Mouse (Mus musculus) ES-E14 (cell line): ENCODE measurements at regions not wholly inside any gene's neighbourhood (a gene's known extent, or its start where the extent isn't known, plus 50 kb on each side); places are given as distances from the start of the nearest gene placed in this dataset.

Source experiments
- DNase-seq: peaks from one replicate; pipeline ENCODE4 v3.0.0-alpha.2; 2013; ENCODE audit warnings: low read depth, low spot score
- H3K27ac ChIP-seq: 2 replicates; pipeline ENCODE4 v1.5.1; 2012; ENCODE audit warnings: low read depth, mild to moderate bottlenecking, low read length, moderate library complexity, mixed read lengths; ENCODE audit not compliant: poor library complexity, insufficient read depth, severe bottlenecking
- H3K36me3 ChIP-seq: 2 replicates; pipeline ENCODE4 v1.6.1; 2012; ENCODE audit warnings: mild to moderate bottlenecking, low read length, moderate library complexity, mixed read lengths; ENCODE audit not compliant: control insufficient read depth, poor library complexity, insufficient read depth, severe bottlenecking
- H3K4me1 ChIP-seq, 2 experiments: fragments of 150-350 bp in 1 of 2; sonication (generic) in 1 of 2; 2 replicates each; pipeline ENCODE4 v1.6.1; 2012; ENCODE audit warnings: low read length in 2 of 2, mild to moderate bottlenecking in 1 of 2, mixed read lengths in 1 of 2; ENCODE audit not compliant: control insufficient read depth in 2 of 2, insufficient read depth in 2 of 2, poor library complexity in 1 of 2
- H3K4me3 ChIP-seq, 2 experiments: fragments of 150-350 bp in 1 of 2; sonication (generic) in 1 of 2; 2 replicates each; pipeline ENCODE4 v1.5.1; 2012; ENCODE audit warnings: low read length in 2 of 2, low read depth in 1 of 2, mild to moderate bottlenecking in 1 of 2, mixed read lengths in 1 of 2; ENCODE audit not compliant: insufficient read depth in 1 of 2, poor library complexity in 1 of 2, severe bottlenecking in 1 of 2
- H3K9ac ChIP-seq: 2 replicates; pipeline ENCODE4 v1.6.1; 2012; ENCODE audit warnings: low read depth, mild to moderate bottlenecking, low read length, mixed read lengths; ENCODE audit not compliant: poor library complexity, insufficient read depth, severe bottlenecking
- H3K9me3 ChIP-seq: fragments of 150-350 bp; sonication (generic); 2 replicates; pipeline ENCODE4 v1.6.1; 2012; ENCODE audit warnings: low read depth, mild to moderate bottlenecking, low read length; ENCODE audit not compliant: control insufficient read depth, insufficient read depth
- CHD2 ChIP-seq: IDR thresholded peaks from 2 replicates; pipeline ENCODE4 v1.6.1; 2014; ENCODE audit warnings: mild to moderate bottlenecking, low read depth, low read length, inconsistent platforms
- HCFC1 ChIP-seq: IDR thresholded peaks from 2 replicates; pipeline ENCODE4 v1.6.1; 2012; ENCODE audit warnings: low read length, inconsistent platforms, borderline replicate concordance; ENCODE audit not compliant: insufficient read depth
- MAFK ChIP-seq: IDR thresholded peaks from 2 replicates; pipeline ENCODE4 v1.6.1; 2014; ENCODE audit warnings: mild to moderate bottlenecking, low read depth, low read length, inconsistent platforms; ENCODE audit not compliant: insufficient read depth
- ZC3H11A ChIP-seq: IDR thresholded peaks from 2 replicates; pipeline ENCODE4 v1.6.1; 2012; ENCODE audit warnings: low read depth, mild to moderate bottlenecking, inconsistent platforms, low read length, borderline replicate concordance
- ZNF384 ChIP-seq: IDR thresholded peaks from 2 replicates; pipeline ENCODE4 v1.6.1; 2012; ENCODE audit warnings: low read depth, low read length, inconsistent platforms
- in situ Hi-C, 2 experiments: fragments of 600-800 bp; cut with MboI; formaldehyde crosslinking; loops; one replicate each; pipeline ENCODE4 v1.15.1; 2025; ENCODE audit warnings: low sequenced_read_pairs in 2 of 2, inconsistent platforms in 1 of 2; ENCODE audit not compliant: unreplicated experiment in 2 of 2

DNA sequence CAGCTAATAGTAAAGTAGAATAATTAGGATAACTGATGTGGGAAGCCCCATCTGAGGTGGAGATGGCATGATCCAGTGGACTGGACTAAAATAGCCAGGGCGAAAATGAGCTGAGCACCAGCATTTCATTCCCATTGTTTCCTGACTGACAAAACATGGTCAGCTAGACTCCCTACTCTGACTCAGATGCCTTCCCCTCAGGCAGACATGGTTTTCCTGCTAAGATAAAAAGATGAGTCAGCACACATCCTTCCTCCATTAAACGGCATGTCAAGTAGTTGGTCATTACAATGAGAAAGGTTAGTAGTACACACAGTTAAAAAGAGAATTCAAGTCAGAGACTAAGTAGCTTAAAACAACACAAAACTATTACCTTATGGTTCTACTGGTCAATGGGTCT is 939.7 kb upstream of the Lrrc4c start:
- H3K4me3 ChIP-seq = no peak overlapping the region
- TF ChIP-seq CHD2 (no peak), MAFK (peak; percentile 31; the same call in 1 of the 2 replicates), ZNF384 (no peak)
- no peak overlapping the region for H3K9ac ChIP-seq
- DNase-seq = no peak
- H3K4me1 ChIP-seq = no peaks in the 10 kb centered on the region
- no peak overlapping the region for H3K27ac ChIP-seq
- in situ Hi-C loops = no loop called here
- H3K36me3 ChIP-seq = no peaks in the 10 kb centered on the region
- H3K9me3 ChIP-seq = no peaks in the 10 kb centered on the region

DNA sequence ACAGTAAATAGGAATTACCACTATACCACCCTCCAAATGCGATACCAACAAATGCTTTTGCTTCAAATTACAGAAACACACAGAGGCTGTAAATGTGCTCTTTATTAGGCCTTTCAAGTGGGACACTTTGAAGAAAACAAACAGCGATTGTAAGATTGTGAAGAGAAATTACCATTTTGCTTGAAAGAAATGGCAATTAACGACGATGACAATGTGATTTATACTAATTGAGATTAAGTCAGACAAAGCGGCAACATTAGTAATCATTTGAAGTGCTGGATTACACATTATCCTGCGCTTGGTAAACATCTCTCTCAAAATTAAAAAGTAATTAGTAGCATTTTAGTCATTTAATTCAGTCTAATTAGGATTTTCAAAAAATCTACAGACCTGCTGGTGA is 938.5 kb upstream of the Api5 start:
- in situ Hi-C loops = no loop called here
- Histone ChIP-seq H3K27ac (no peak overlapping the region), H3K4me3 (no peak overlapping the region), H3K9me3 (no peaks in the 10 kb centered on the region), H3K4me1 (no peaks in the 10 kb centered on the region), H3K9ac (no peak overlapping the region), H3K36me3 (no peaks in the 10 kb centered on the region)
- no peak for DNase-seq
- TF ChIP-seq CHD2 (no peak), HCFC1 (no peak), MAFK (no peak), ZC3H11A (no peak), ZNF384 (no peak)

DNA sequence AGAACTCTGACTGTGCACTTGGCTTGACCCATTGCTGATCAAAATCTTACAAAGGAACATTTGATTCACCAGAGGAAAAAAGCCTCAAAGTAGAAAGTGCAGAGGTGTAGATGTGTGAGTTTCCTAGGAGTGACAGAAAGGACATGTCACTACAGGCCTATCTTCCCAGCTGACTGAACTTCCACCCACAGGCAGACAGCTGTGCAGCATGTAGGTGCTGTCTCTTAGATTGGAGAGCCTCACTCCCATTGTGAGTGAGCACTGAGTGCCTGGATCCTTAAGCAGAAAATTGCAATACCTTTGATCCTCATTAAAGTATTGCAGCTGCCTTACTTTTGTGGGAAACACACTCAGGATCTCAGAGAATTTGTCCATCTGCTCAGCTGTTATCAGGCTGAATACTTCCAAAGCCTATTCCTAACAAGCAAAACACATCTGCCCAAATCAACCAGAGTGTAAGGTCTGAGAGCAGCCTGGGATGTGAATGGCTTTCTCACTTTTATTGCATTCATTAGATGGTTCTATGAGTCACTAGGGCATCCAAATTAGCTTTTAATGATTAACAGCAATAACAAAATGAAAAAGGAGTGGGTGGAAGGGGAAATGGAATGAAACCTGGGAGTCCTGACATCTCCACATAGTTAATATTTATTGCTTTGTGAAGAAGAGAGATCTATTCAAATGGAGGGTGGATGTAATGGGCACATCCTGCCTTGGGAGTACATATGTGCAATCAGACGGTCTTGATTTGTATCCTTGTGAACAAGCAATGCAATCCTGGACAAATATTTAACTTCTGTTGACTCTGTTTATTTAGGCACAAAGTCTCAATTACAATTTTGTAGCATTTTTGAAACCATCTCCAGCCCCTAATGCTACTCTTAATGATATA is 929.1 kb upstream of the Api5 start:
- Histone ChIP-seq H3K36me3 (no peaks in the 10 kb centered on the region), H3K4me3 (no peak overlapping the region), H3K27ac (no peak overlapping the region), H3K9ac (no peak overlapping the region), H3K4me1 (no peaks in the 10 kb centered on the region), H3K9me3 (no peaks in the 10 kb centered on the region)
- TF ChIP-seq HCFC1 (no peak), MAFK (no peak), ZC3H11A (no peak), CHD2 (no peak), ZNF384 (no peak)
- in situ Hi-C loops = no loop called here
- no peak for DNase-seq
